Mouse (Mus musculus) G1E (cell line): ENCODE measurements around the gene Enpp7.

ENCODE experiments used
- CTCF ChIP-seq: IDR thresholded peaks from 2 replicates; pipeline ENCODE4 v1.5.1; 2012; ENCODE audit warnings: low read depth, low read length, inconsistent platforms, mixed read lengths
- GATA1 ChIP-seq: IDR thresholded peaks from 2 replicates; pipeline ENCODE4 v1.6.1; 2012; ENCODE audit warnings: borderline replicate concordance, low read length, inconsistent platforms, mixed read lengths
- GATA2 ChIP-seq: IDR thresholded peaks from 2 replicates; pipeline ENCODE4 v1.6.1; 2012; ENCODE audit warnings: low read depth, low read length, inconsistent platforms, borderline replicate concordance

DNA sequence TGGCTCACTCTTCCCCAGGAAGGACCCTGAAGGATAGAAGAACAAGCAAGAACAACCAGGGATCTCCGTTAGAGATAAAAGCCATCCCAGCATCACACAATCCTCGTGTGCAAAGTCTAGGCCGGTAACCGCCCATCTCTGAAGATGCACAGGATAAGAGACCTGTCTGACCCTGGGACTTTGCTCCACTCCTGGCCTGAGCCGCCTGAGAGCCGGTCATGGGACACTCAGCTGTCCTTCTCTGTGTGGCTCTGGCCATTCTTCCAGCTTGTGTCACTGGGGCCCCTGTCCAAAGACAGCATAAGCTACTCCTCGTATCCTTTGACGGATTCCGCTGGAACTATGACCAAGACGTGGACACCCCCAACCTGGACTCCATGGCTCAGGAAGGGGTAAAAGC, at the start of gene Enpp7:
- TF ChIP-seq CTCF (no peak), GATA2 (no peak), GATA1 (no peak)
